Mouse (Mus musculus): ENCODE data around the gene Siah3. TPM values are rescaled to one million over a fixed set of nuclear protein-coding genes. Genes with fewer than 3 reads are reported as not detected.

The Siah3 gene
- polyA plus RNA-seq, 1 experiment from 2014 or later, result 0.10 TPM

DNA sequence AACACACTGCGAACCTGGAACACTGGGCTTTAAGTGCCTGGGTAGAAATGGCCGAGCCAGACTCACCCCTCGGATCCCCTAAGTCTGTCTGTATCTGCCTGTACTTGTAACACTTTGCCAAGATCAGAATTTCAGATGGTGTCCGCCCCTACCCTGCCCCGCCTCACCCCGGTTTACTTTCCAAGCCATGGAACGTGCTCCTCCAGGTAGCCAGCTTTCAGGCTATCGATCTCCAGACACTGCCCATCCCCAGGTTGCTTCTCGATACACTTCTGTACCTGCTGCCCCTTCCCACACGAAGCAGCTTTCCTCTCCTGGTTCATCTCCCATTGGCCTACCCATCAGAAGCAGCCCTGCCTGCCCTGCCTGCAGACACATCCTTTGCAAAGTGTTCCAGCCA, 3.6 kb downstream of the Siah3 start:
- H3K36me3 ChIP-seq (ENCODE audit: control insufficient read depth, insufficient read depth, low read length), result no peaks in the 10 kb centered on the region
- H3K4me2 ChIP-seq (ENCODE audit: low read depth, low read length), result no peak overlapping the region
- H3K4me1 ChIP-seq (ENCODE audit: control insufficient read depth, insufficient read depth, low read length), result peaks cover 10% of the 10 kb centered on the region; the same call in 1 of the 2 replicates
- no peak overlapping the region for H3K27ac ChIP-seq (ENCODE audit: low read length)
- WGBS, result 72% methylated on average over 10 of the region's 10 CpGs
- H3K9ac ChIP-seq (ENCODE audit: low read length), result no peak overlapping the region
- no peak for ATAC-seq (ENCODE audit: insufficient read depth, low FRiP score)
- no peaks in the 10 kb centered on the region for H3K9me3 ChIP-seq (replicated peaks; ENCODE audit: control insufficient read depth, low read length)
- H3K27me3 ChIP-seq (ENCODE audit: control insufficient read depth, insufficient read depth, low read length), result 0 out of 2 replicates have a peak, but pooled peaks cover 5% of the 10 kb centered on the region
- H3K4me3 ChIP-seq (replicated peaks; ENCODE audit: low read length), result no peak overlapping the region

DNA sequence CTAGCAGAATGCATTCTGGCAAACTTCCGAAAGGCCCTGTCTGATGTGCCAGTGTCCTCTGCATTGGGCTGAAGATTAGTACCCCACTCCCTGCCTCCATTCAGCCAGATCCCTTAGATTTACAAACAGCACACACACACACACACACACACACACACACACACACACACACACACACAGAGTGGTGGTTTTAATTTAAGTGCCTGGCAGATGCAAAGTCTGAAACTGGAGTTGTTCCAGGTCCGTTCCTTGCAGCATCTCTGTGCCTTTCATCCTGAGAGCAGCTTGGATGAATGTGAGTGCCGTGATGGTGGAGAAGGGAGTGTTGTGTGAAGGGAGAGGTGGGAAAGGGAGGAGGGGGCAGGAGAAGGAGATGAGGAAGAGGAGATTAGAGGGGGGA, 4.2 kb downstream of the Siah3 start:
- WGBS, result 33% methylated on average over 3 of the region's 3 CpGs
- no peak for ATAC-seq (ENCODE audit: insufficient read depth, low FRiP score)

DNA sequence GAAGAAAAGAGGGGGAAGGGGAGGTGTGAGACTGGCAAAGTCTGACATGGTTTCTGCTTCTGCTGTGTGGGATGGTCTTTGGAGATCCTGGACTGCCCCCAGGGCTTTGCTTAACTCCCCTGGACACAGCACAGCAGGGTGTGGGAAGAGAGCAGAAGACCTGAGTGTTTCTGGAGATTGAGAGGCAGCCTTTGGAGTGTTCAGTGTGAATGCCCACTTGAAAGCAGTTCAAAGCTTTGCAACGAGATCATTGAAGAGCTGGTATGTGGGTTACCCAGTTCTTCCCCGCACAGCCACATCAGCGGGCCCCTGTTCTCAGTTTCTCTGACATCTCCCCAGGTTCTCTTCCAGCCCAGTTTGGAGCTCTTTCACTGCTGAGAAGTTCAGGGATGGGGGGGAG, 4.7 kb downstream of the Siah3 start:
- Histone ChIP-seq H3K4me1 (ENCODE audit: control insufficient read depth, insufficient read depth, low read length) (peaks cover 10% of the 10 kb centered on the region; the same call in 1 of the 2 replicates), H3K27ac (ENCODE audit: low read length) (no peak overlapping the region), H3K4me2 (ENCODE audit: low read depth, low read length) (no peak overlapping the region), H3K4me3 (replicated peaks; ENCODE audit: low read length) (no peak overlapping the region), H3K36me3 (ENCODE audit: control insufficient read depth, insufficient read depth, low read length) (no peaks in the 10 kb centered on the region), H3K9ac (ENCODE audit: low read length) (no peak overlapping the region), H3K27me3 (ENCODE audit: control insufficient read depth, insufficient read depth, low read length) (0 out of 2 replicates have a peak, but pooled peaks cover 5% of the 10 kb centered on the region), H3K9me3 (replicated peaks; ENCODE audit: control insufficient read depth, low read length) (no peaks in the 10 kb centered on the region)
- WGBS, result 55% methylated on average over 3 of the region's 3 CpGs
- no peak for ATAC-seq (ENCODE audit: insufficient read depth, low FRiP score)

More for the DNA sequence above, 4.2 kb downstream of the Siah3 start:
- H3K9me3 ChIP-seq (replicated peaks; ENCODE audit: control insufficient read depth, low read length), result no peaks in the 10 kb centered on the region
- H3K4me1 ChIP-seq (ENCODE audit: control insufficient read depth, insufficient read depth, low read length), result peaks cover 10% of the 10 kb centered on the region; the same call in 1 of the 2 replicates
- no peak overlapping the region for H3K9ac ChIP-seq (ENCODE audit: low read length)
- H3K4me2 ChIP-seq (ENCODE audit: low read depth, low read length), result no peak overlapping the region
- 0 out of 2 replicates have a peak, but pooled peaks cover 5% of the 10 kb centered on the region for H3K27me3 ChIP-seq (ENCODE audit: control insufficient read depth, insufficient read depth, low read length)
- no peak overlapping the region for H3K4me3 ChIP-seq (replicated peaks; ENCODE audit: low read length)
- H3K27ac ChIP-seq (ENCODE audit: low read length), result no peak overlapping the region
- no peaks in the 10 kb centered on the region for H3K36me3 ChIP-seq (ENCODE audit: control insufficient read depth, insufficient read depth, low read length)

GRCm38 (mm10) chr14:75461770-75462169, 6.0 kb downstream of the Siah3 start:
- Histone ChIP-seq H3K4me3 (replicated peaks; ENCODE audit: low read length) (no peak overlapping the region), H3K36me3 (ENCODE audit: control insufficient read depth, insufficient read depth, low read length) (no peaks in the 10 kb centered on the region), H3K9me3 (replicated peaks; ENCODE audit: control insufficient read depth, low read length) (no peaks in the 10 kb centered on the region), H3K9ac (ENCODE audit: low read length) (no peak overlapping the region), H3K27me3 (ENCODE audit: control insufficient read depth, insufficient read depth, low read length) (0 out of 2 replicates have a peak, but pooled peaks cover 5% of the 10 kb centered on the region), H3K27ac (ENCODE audit: low read length) (no peak overlapping the region), H3K4me1 (ENCODE audit: control insufficient read depth, insufficient read depth, low read length) (peaks cover 7% of the 10 kb centered on the region; the same call in 1 of the 2 replicates), H3K4me2 (ENCODE audit: low read depth, low read length) (no peak overlapping the region)
- ATAC-seq (ENCODE audit: insufficient read depth, low FRiP score), result no peak
- 76% methylated on average over 4 of the region's 4 CpGs for WGBS

DNA sequence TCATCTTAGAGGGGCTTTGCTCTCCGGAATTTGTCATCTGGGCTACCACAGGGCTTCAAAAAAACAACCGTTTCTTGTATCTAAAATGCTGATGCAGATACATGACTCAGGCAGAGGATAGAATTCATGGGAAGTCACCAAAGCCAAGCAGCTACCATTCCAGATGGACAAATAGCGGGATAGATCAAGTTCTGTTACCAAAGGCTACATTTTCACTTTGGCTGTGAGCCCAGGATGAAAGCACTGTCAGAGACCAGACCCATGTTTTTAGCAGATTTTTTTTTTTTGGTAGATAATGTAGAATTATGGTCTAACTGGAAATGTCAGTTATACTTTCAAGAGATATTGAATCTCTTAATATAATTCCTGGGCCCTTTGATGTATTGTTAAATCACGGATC, 7.4 kb downstream of the Siah3 start:
- Histone ChIP-seq H3K4me2 (ENCODE audit: low read depth, low read length) (no peak overlapping the region), H3K27ac (ENCODE audit: low read length) (no peak overlapping the region), H3K4me3 (replicated peaks; ENCODE audit: low read length) (no peak overlapping the region), H3K27me3 (ENCODE audit: control insufficient read depth, insufficient read depth, low read length) (0 out of 2 replicates have a peak, but pooled peaks cover under 1% of the 10 kb centered on the region), H3K36me3 (ENCODE audit: control insufficient read depth, insufficient read depth, low read length) (no peaks in the 10 kb centered on the region), H3K4me1 (ENCODE audit: control insufficient read depth, insufficient read depth, low read length) (0 out of 2 replicates have a peak, but pooled peaks cover 2% of the 10 kb centered on the region), H3K9me3 (replicated peaks; ENCODE audit: control insufficient read depth, low read length) (no peaks in the 10 kb centered on the region), H3K9ac (ENCODE audit: low read length) (no peak overlapping the region)
- ATAC-seq (ENCODE audit: insufficient read depth, low FRiP score), result no peak
- 69% methylated on average over 4 of the region's 4 CpGs for WGBS

DNA sequence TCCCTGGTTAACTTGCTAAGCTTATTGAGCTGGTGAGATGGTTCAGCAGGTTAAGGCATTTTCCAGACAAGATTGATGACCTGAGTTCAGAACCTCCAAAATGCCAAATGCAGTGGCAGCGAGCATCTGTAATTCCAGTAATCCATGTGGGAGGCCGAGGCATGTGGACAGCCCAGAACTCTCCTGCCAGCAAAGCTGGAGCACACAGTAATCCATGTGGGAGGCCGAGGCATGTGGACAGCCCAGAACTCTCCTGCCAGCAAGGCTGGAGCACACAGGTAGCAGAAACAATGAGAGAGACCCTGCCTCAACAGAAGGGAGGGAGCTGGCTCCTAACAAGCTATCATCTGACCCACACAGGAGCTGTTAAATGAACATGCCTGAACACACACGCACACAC, 13.2 kb downstream of the Siah3 start:
- no peaks in the 10 kb centered on the region for H3K4me1 ChIP-seq (ENCODE audit: control insufficient read depth, insufficient read depth, low read length)
- H3K27ac ChIP-seq (ENCODE audit: low read length), result no peak overlapping the region
- H3K4me2 ChIP-seq (ENCODE audit: low read depth, low read length), result no peak overlapping the region
- no peaks in the 10 kb centered on the region for H3K27me3 ChIP-seq (ENCODE audit: control insufficient read depth, insufficient read depth, low read length)
- no peaks in the 10 kb centered on the region for H3K9me3 ChIP-seq (replicated peaks; ENCODE audit: control insufficient read depth, low read length)
- H3K4me3 ChIP-seq (replicated peaks; ENCODE audit: low read length), result no peak overlapping the region
- no peak overlapping the region for H3K9ac ChIP-seq (ENCODE audit: low read length)
- 59% methylated on average over 4 of the region's 4 CpGs for WGBS
- no peak for ATAC-seq (ENCODE audit: insufficient read depth, low FRiP score)
- H3K36me3 ChIP-seq (ENCODE audit: control insufficient read depth, insufficient read depth, low read length), result no peaks in the 10 kb centered on the region

DNA sequence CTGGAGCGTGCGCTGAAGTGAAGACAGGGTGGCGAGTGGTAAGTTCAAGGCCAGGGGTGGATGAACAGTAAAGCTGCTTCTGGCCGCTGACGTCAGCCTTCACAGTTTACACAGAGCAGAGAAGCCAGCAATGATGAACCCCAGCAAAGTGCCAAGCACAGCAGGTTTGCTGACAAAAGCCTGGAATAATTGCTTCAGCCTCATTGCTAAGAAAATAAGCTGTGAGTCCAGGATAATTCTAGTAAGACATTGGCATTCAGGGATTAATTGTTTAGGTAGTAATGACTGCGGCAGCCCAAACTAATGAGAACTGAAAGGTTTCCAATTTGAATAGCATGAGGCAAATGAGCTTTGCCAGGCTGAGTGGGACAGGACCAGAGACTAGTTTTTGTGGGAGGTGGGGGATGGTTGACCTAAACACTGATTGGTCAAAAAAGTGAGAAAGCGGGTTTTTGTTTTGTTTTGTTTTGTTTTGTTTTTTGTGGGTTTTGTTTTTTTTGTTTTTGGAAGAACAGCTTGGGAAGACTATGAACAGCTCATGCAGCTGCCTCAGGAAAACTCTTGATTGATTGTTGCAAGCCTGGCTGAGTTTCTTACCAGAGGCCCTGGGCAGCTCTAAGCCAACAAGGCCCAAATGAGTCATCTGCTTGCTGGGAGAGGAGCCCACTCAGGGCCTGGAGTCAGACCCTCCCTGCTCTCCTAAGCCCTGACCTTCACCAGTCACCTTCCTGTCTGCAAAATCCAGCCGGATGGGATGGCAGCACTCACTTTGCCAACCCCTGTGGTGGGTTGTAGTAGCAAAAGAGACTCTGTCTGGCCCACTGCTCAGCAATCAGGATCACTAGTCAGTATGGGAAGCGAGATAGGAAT, 17.5 kb downstream of the Siah3 start:
- WGBS, result 66% methylated on average over 9 of the region's 9 CpGs
- H3K9ac ChIP-seq (ENCODE audit: low read length), result no peak overlapping the region
- H3K4me2 ChIP-seq (ENCODE audit: low read depth, low read length), result no peak overlapping the region
- no peak overlapping the region for H3K4me3 ChIP-seq (replicated peaks; ENCODE audit: low read length)
- no peak for ATAC-seq (ENCODE audit: insufficient read depth, low FRiP score)
- no peaks in the 10 kb centered on the region for H3K9me3 ChIP-seq (replicated peaks; ENCODE audit: control insufficient read depth, low read length)
- no peaks in the 10 kb centered on the region for H3K36me3 ChIP-seq (ENCODE audit: control insufficient read depth, insufficient read depth, low read length)
- no peaks in the 10 kb centered on the region for H3K27me3 ChIP-seq (ENCODE audit: control insufficient read depth, insufficient read depth, low read length)
- no peaks in the 10 kb centered on the region for H3K4me1 ChIP-seq (ENCODE audit: control insufficient read depth, insufficient read depth, low read length)
- no peak overlapping the region for H3K27ac ChIP-seq (ENCODE audit: low read length)

- no peaks in the 10 kb centered on the region for H3K36me3 ChIP-seq (ENCODE audit: control insufficient read depth, insufficient read depth, low read length)
- H3K9ac ChIP-seq (ENCODE audit: low read length), result no peak overlapping the region
- no peak overlapping the region for H3K4me3 ChIP-seq (replicated peaks; ENCODE audit: low read length)
- H3K27me3 ChIP-seq (ENCODE audit: control insufficient read depth, insufficient read depth, low read length), result no peaks in the 10 kb centered on the region
- no peaks in the 10 kb centered on the region for H3K4me1 ChIP-seq (ENCODE audit: control insufficient read depth, insufficient read depth, low read length)
- no peaks in the 10 kb centered on the region for H3K9me3 ChIP-seq (replicated peaks; ENCODE audit: control insufficient read depth, low read length)
- no peak overlapping the region for H3K27ac ChIP-seq (ENCODE audit: low read length)
- no peak overlapping the region for H3K4me2 ChIP-seq (ENCODE audit: low read depth, low read length)
- 80% methylated on average over 2 of the region's 2 CpGs for WGBS
- ATAC-seq (ENCODE audit: insufficient read depth, low FRiP score), result no peak
Measured at GRCm38 (mm10) chr14:75475887-75476286, 20.1 kb downstream of the Siah3 start.
